Mouse (Mus musculus): ENCODE results near the gene Insig1. TPM values are rescaled to one million over a fixed set of nuclear protein-coding genes. Genes with fewer than 3 reads are reported as not detected.

The Insig1 gene
- polyA plus RNA-seq, 2 experiments = 48.7 to 61.6 TPM

- no peaks in the 10 kb centered on the region for H3K27me3 ChIP-seq (ENCODE audit: control insufficient read depth, insufficient read depth, low read length)
- WGBS = 34% methylated on average over 3 of the region's 3 CpGs
- H3K9ac ChIP-seq (ENCODE audit: low read depth, low read length, severe bottlenecking) = no peak overlapping the region
- no peak overlapping the region for H3K27ac ChIP-seq (replicated peaks; ENCODE audit: low read depth, low read length)
- ATAC-seq (ENCODE audit: low FRiP score, low read depth) (no peak), DNase-seq (ENCODE audit: low spot score) (no peak)
- no peaks in the 10 kb centered on the region for H3K9me3 ChIP-seq (ENCODE audit: control insufficient read depth, low read length)
- no peak overlapping the region for H3K4me3 ChIP-seq (replicated peaks; ENCODE audit: low read length)
- H3K4me2 ChIP-seq (replicated peaks; ENCODE audit: low read depth, low read length, severe bottlenecking) = no peak overlapping the region
- no peak for TF ChIP-seq POLR2A (IDR thresholded peaks at IDR 0.05; ENCODE audit: borderline replicate concordance, extremely low read depth, insufficient read depth, insufficient read length)
- no peaks in the 10 kb centered on the region for H3K4me1 ChIP-seq (ENCODE audit: control insufficient read depth, insufficient read depth, low read length)
- 0 out of 2 replicates have a peak, but pooled peaks cover 4% of the 10 kb centered on the region for H3K36me3 ChIP-seq (ENCODE audit: control insufficient read depth, insufficient read depth, low read length)
These were observed 11.6 kb downstream of the Insig1 start for GRCm38 (mm10) chr5:28082796-28083195.

GRCm38 (mm10) chr5:28084743-28085142 is 13.6 kb downstream of the Insig1 start:
- no peak overlapping the region for H3K9ac ChIP-seq (ENCODE audit: low read depth, low read length, severe bottlenecking)
- H3K4me3 ChIP-seq (replicated peaks; ENCODE audit: low read length) = no peak overlapping the region
- WGBS = 40% methylated on average over 2 of the region's 2 CpGs
- no peak for ATAC-seq (ENCODE audit: low FRiP score, low read depth)
- TF ChIP-seq POLR2A (IDR thresholded peaks at IDR 0.05; ENCODE audit: borderline replicate concordance, extremely low read depth, insufficient read depth, insufficient read length) = no peak
- DNase-seq (ENCODE audit: low spot score) = no peak
- H3K9me3 ChIP-seq (ENCODE audit: control insufficient read depth, low read length) = no peaks in the 10 kb centered on the region
- H3K27me3 ChIP-seq (ENCODE audit: control insufficient read depth, insufficient read depth, low read length) = no peaks in the 10 kb centered on the region
- H3K27ac ChIP-seq (replicated peaks; ENCODE audit: low read depth, low read length) = no peak overlapping the region
- H3K4me2 ChIP-seq (replicated peaks; ENCODE audit: low read depth, low read length, severe bottlenecking) = no peak overlapping the region
- no peaks in the 10 kb centered on the region for H3K36me3 ChIP-seq (ENCODE audit: control insufficient read depth, insufficient read depth, low read length)
- no peaks in the 10 kb centered on the region for H3K4me1 ChIP-seq (ENCODE audit: control insufficient read depth, insufficient read depth, low read length)

GRCm38 (mm10) chr5:28090547-28090946 is 19.4 kb downstream of the Insig1 start:
- no peak overlapping the region for H3K27ac ChIP-seq (replicated peaks; ENCODE audit: low read depth, low read length)
- no peak overlapping the region for H3K4me2 ChIP-seq (replicated peaks; ENCODE audit: low read depth, low read length, severe bottlenecking)
- ATAC-seq (ENCODE audit: low FRiP score, low read depth) = no peak
- no peaks in the 10 kb centered on the region for H3K4me1 ChIP-seq (ENCODE audit: control insufficient read depth, insufficient read depth, low read length)
- no peaks in the 10 kb centered on the region for H3K27me3 ChIP-seq (ENCODE audit: control insufficient read depth, insufficient read depth, low read length)
- no peak for TF ChIP-seq POLR2A (IDR thresholded peaks at IDR 0.05; ENCODE audit: borderline replicate concordance, extremely low read depth, insufficient read depth, insufficient read length)
- 38% methylated on average over 1 of the region's 1 CpGs for WGBS
- H3K9ac ChIP-seq (ENCODE audit: low read depth, low read length, severe bottlenecking) = no peak overlapping the region
- no peak overlapping the region for H3K4me3 ChIP-seq (replicated peaks; ENCODE audit: low read length)
- no peaks in the 10 kb centered on the region for H3K36me3 ChIP-seq (ENCODE audit: control insufficient read depth, insufficient read depth, low read length)
- DNase-seq (ENCODE audit: low spot score) = no peak
- H3K9me3 ChIP-seq (ENCODE audit: control insufficient read depth, low read length) = no peaks in the 10 kb centered on the region

GRCm38 (mm10) chr5:28092327-28092726 is 21.2 kb downstream of the Insig1 start:
- H3K27ac ChIP-seq (replicated peaks; ENCODE audit: low read depth, low read length) = no peak overlapping the region
- H3K27me3 ChIP-seq (ENCODE audit: control insufficient read depth, insufficient read depth, low read length) = no peaks in the 10 kb centered on the region
- H3K4me1 ChIP-seq (ENCODE audit: control insufficient read depth, insufficient read depth, low read length) = no peaks in the 10 kb centered on the region
- no peak overlapping the region for H3K4me2 ChIP-seq (replicated peaks; ENCODE audit: low read depth, low read length, severe bottlenecking)
- 81% methylated on average over 3 of the region's 3 CpGs for WGBS
- no peak for ATAC-seq (ENCODE audit: low FRiP score, low read depth)
- DNase-seq (ENCODE audit: low spot score) = no peak
- no peak for TF ChIP-seq POLR2A (IDR thresholded peaks at IDR 0.05; ENCODE audit: borderline replicate concordance, extremely low read depth, insufficient read depth, insufficient read length)
- no peak overlapping the region for H3K9ac ChIP-seq (ENCODE audit: low read depth, low read length, severe bottlenecking)
- H3K9me3 ChIP-seq (ENCODE audit: control insufficient read depth, low read length) = no peaks in the 10 kb centered on the region
- H3K36me3 ChIP-seq (ENCODE audit: control insufficient read depth, insufficient read depth, low read length) = no peaks in the 10 kb centered on the region
- H3K4me3 ChIP-seq (replicated peaks; ENCODE audit: low read length) = no peak overlapping the region

- Histone ChIP-seq H3K27me3 (ENCODE audit: control insufficient read depth, insufficient read depth, low read length) (no peaks in the 10 kb centered on the region), H3K4me2 (replicated peaks; ENCODE audit: low read depth, low read length, severe bottlenecking) (no peak overlapping the region), H3K36me3 (ENCODE audit: control insufficient read depth, insufficient read depth, low read length) (no peaks in the 10 kb centered on the region), H3K9me3 (ENCODE audit: control insufficient read depth, low read length) (no peaks in the 10 kb centered on the region), H3K4me1 (ENCODE audit: control insufficient read depth, insufficient read depth, low read length) (no peaks in the 10 kb centered on the region), H3K27ac (replicated peaks; ENCODE audit: low read depth, low read length) (no peak overlapping the region), H3K4me3 (replicated peaks; ENCODE audit: low read length) (no peak overlapping the region), H3K9ac (ENCODE audit: low read depth, low read length, severe bottlenecking) (no peak overlapping the region)
- WGBS = 23% methylated on average over 4 of the region's 4 CpGs
- no peak for ATAC-seq (ENCODE audit: low FRiP score, low read depth)
- peak; percentile 54 for DNase-seq (ENCODE audit: low spot score)
- no peak for TF ChIP-seq POLR2A (IDR thresholded peaks at IDR 0.05; ENCODE audit: borderline replicate concordance, extremely low read depth, insufficient read depth, insufficient read length)
These were observed 22.7 kb downstream of the Insig1 start for GRCm38 (mm10) chr5:28093874-28094273.

- no peak overlapping the region for H3K4me2 ChIP-seq (replicated peaks; ENCODE audit: low read depth, low read length, severe bottlenecking)
- no peaks in the 10 kb centered on the region for H3K4me1 ChIP-seq (ENCODE audit: control insufficient read depth, insufficient read depth, low read length)
- DNase-seq (ENCODE audit: low spot score) (no peak), ATAC-seq (ENCODE audit: low FRiP score, low read depth) (no peak)
- no peaks in the 10 kb centered on the region for H3K36me3 ChIP-seq (ENCODE audit: control insufficient read depth, insufficient read depth, low read length)
- WGBS = 72% methylated on average over 3 of the region's 3 CpGs
- H3K9me3 ChIP-seq (ENCODE audit: control insufficient read depth, low read length) = no peaks in the 10 kb centered on the region
- no peak overlapping the region for H3K27ac ChIP-seq (replicated peaks; ENCODE audit: low read depth, low read length)
- no peak overlapping the region for H3K4me3 ChIP-seq (replicated peaks; ENCODE audit: low read length)
- no peaks in the 10 kb centered on the region for H3K27me3 ChIP-seq (ENCODE audit: control insufficient read depth, insufficient read depth, low read length)
- H3K9ac ChIP-seq (ENCODE audit: low read depth, low read length, severe bottlenecking) = no peak overlapping the region
- no peak for TF ChIP-seq POLR2A (IDR thresholded peaks at IDR 0.05; ENCODE audit: borderline replicate concordance, extremely low read depth, insufficient read depth, insufficient read length)
These were observed 23.2 kb downstream of the Insig1 start for GRCm38 (mm10) chr5:28094393-28094792.

Data from limb, embryonic 14.5 days (tissue).